Mouse (Mus musculus): ENCODE data around the gene Cdc42se2.

DNA sequence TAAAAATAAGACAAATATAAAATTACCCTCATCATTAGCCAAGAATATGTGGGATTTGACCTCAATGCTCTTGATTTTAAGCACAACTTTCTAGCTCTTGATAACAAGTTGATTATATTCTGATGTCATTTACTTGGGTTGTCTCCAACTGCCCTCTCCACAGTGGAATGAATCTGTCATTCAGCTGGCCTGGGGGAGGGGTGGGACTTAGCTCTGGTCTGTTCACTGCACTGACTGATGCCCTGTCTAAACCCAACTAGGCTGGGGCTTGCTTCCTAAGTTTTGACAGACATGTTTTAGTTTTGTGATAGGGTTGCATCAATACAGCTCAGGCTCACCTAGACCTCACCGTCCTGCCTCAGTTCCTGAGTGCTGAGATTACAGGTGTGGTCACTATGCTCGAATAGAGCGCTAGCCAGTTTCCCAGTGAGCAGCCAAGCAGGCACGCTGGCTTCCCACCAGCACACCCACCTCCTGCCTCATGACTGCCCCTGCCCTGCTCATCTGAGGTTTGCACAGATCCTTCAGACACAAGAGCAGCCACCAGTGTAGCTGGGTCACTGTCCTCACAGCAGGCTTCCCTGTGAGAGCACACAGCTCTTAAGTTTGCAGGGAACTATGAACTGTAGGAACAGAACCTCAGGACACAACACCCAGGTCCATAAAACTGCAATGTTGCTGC lies 63.0 kb downstream of the Cdc42se2 start:
- no peak for TF ChIP-seq CTCF (IDR thresholded peaks at IDR 0.05; ENCODE audit: low read depth)
- no peak for TF ChIP-seq EP300 (optimal IDR thresholded peaks at IDR 0.05)

Data from stomach, postnatal 0 days (tissue).